Mouse (Mus musculus) embryo, embryonic 9.5 days (tissue): ENCODE results near the gene Syde2.
"Not testable (repeated sequence)": the region's sequence is repeated elsewhere in the genome, so short reads cannot be mapped to it uniquely, and the experiment has no call there.

Experiments used
- DNase-seq: peaks from one replicate; pipeline ENCODE4 v3.0.0-alpha.2; 2017; ENCODE audit errors: extremely low spot score

Syde2 gene

GRCm38 (mm10) chr3:145966806-145967205 is 20.9 kb upstream of the Syde2 start:
- no peak for DNase-seq

- DNase-seq: peak; percentile 33
Observed at GRCm38 (mm10) chr3:145969031-145969501, 18.6 kb upstream of the Syde2 start.

- no peak for DNase-seq
Observed at GRCm38 (mm10) chr3:145971501-145971900, 16.2 kb upstream of the Syde2 start.

- no peak for DNase-seq
Observed at GRCm38 (mm10) chr3:145974986-145975385, 12.7 kb upstream of the Syde2 start.

- no peak for DNase-seq
Observed at GRCm38 (mm10) chr3:145985333-145985925, 2.2 kb upstream of the Syde2 start.

- DNase-seq: no peak
Observed at GRCm38 (mm10) chr3:145986317-145987001, 1.2 kb upstream of the Syde2 start.

GRCm38 (mm10) chr3:145987970-145988683 is 457 bp downstream of the Syde2 start:
- DNase-seq: peak; percentile 74

GRCm38 (mm10) chr3:145988684-145989575 is 1.3 kb downstream of the Syde2 start:
- DNase-seq: no peak

GRCm38 (mm10) chr3:145989576-145990081 is 2.0 kb downstream of the Syde2 start:
- peak; percentile 28 for DNase-seq

GRCm38 (mm10) chr3:145991130-145991529 is 3.5 kb downstream of the Syde2 start:
- DNase-seq: no peak

- no peak for DNase-seq
Observed at GRCm38 (mm10) chr3:145991976-145992730, 4.5 kb downstream of the Syde2 start.

GRCm38 (mm10) chr3:145992796-145993195 is 5.1 kb downstream of the Syde2 start:
- no peak for DNase-seq

GRCm38 (mm10) chr3:145993481-145994201 is 6.0 kb downstream of the Syde2 start:
- no peak for DNase-seq

GRCm38 (mm10) chr3:145995489-145995888 is 7.8 kb downstream of the Syde2 start:
- no peak for DNase-seq

GRCm38 (mm10) chr3:145996539-145996938 is 8.9 kb downstream of the Syde2 start:
- not testable (repeated sequence) for DNase-seq

- no peak for DNase-seq
Observed at GRCm38 (mm10) chr3:146004347-146005051, 16.8 kb downstream of the Syde2 start.

GRCm38 (mm10) chr3:146007872-146008271 is 20.2 kb downstream of the Syde2 start:
- no peak for DNase-seq

GRCm38 (mm10) chr3:146009859-146010645 is 22.4 kb downstream of the Syde2 start:
- DNase-seq: no peak

- DNase-seq: no peak
Observed at GRCm38 (mm10) chr3:146010751-146011150, 23.1 kb downstream of the Syde2 start.
